17 mouse cellular contexts compared by ENCODE assay signal in genomic region chr6:37055634-37056033, GRCm38 (mm10).
"Had no signal": no experiment of that assay in that cellular context is flagged by ENCODE, and none has a peak within 500 bp of the region (broad histone marks: within the 10 kb centered on the region; RNA-seq: fewer than 3 reads in every experiment).

No protein-coding gene starts in this region.

- H3K27ac ChIP-seq: limb, embryonic 12.5 days; limb, embryonic 15.5 days; liver, embryonic 14.5 days; lung, embryonic 15.5 days; midbrain, embryonic 12.5 days had no signal

- DNase-seq: kidney, adult 11 months; kidney, adult 9 months; kidney, postnatal 14 days; kidney, postnatal 4 days; left cerebral cortex, postnatal 4 days; lung, adult 18-20 months; lung, postnatal 10 days; lung, postnatal 36 days; thymus, adult 18-20 months; thymus, postnatal 36 days had no signal

- H3K4me3 ChIP-seq: limb, embryonic 12.5 days; limb, embryonic 15.5 days; lung, embryonic 15.5 days; megakaryocyte, embryonic 14.5 days; midbrain, embryonic 12.5 days had no signal

- H3K9me3 ChIP-seq: limb, embryonic 12.5 days; limb, embryonic 15.5 days; lung, embryonic 15.5 days; megakaryocyte, embryonic 14.5 days; midbrain, embryonic 12.5 days had no signal

- H3K4me2 ChIP-seq: limb, embryonic 12.5 days; limb, embryonic 15.5 days; liver, embryonic 11.5 days; lung, embryonic 15.5 days; midbrain, embryonic 12.5 days had no signal

- H3K27me3 ChIP-seq: limb, embryonic 12.5 days; limb, embryonic 15.5 days; lung, embryonic 15.5 days; megakaryocyte, embryonic 14.5 days; midbrain, embryonic 12.5 days had no signal

- H3K36me3 ChIP-seq: limb, embryonic 12.5 days; limb, embryonic 15.5 days; lung, embryonic 15.5 days; midbrain, embryonic 12.5 days had no signal

- H3K9ac ChIP-seq: limb, embryonic 12.5 days; limb, embryonic 15.5 days; liver, embryonic 14.5 days; lung, embryonic 15.5 days; midbrain, embryonic 12.5 days had no signal
